Mouse (Mus musculus) bone marrow, adult 2 months (tissue): Measurements from ENCODE around the gene Cyp1a1.

Source experiments
- CTCF ChIP-seq: fragments of 200-500 bp; IDR thresholded peaks from 2 replicates; pipeline ENCODE4 v1.5.1; 2011; ENCODE audit warnings: low read length, control low read depth; ENCODE audit not compliant: control insufficient read depth, insufficient read depth
- POLR2A ChIP-seq: fragments of 200-500 bp; IDR thresholded peaks from 2 replicates; pipeline ENCODE4 v1.6.1; 2011; ENCODE audit warnings: low read depth, mild to moderate bottlenecking, control low read depth, low read length, borderline replicate concordance; ENCODE audit not compliant: control insufficient read depth

GRCm38 (mm10) chr9:57724701-57725100, 37.0 kb downstream of the Cyp1a1 start:
- TF ChIP-seq POLR2A (no peak), CTCF (no peak)
